In genomic region chr17:12750591-12751170, GRCm38 (mm10) we compare ENCODE assay signal across 9 mouse cellular contexts. TPM values are rescaled to one million over a fixed set of nuclear protein-coding genes. Genes with fewer than 3 reads are reported as not detected.
DNase-seq lines count a peak whose midpoint lies in the region; ATAC-seq and TF ChIP-seq lines count a peak whose summit lies in the region.
"Had no signal": no experiment of that assay in that cellular context is flagged by ENCODE, and none has a peak within 500 bp of the region (broad histone marks: within the 10 kb centered on the region; RNA-seq: fewer than 3 reads in every experiment).

No protein-coding gene starts in this region.

- no peak overlapping the region for H3K4me3 ChIP-seq in kidney, adult 2 months (ENCODE audit: insufficient read depth, low read depth, low read length)
- no peak overlapping the region for H3K4me3 ChIP-seq in embryonic facial prominence, embryonic 14.5 days (ENCODE audit: low read depth, low read length)
- no peak overlapping the region for H3K4me3 ChIP-seq in limb, embryonic 14.5 days (replicated peaks; ENCODE audit: low read length)
- H3K4me3 ChIP-seq: midbrain, embryonic 15.5 days had no signal

- no peaks in the 10 kb centered on the region for H3K36me3 ChIP-seq in kidney, adult 2 months (ENCODE audit: control insufficient read depth, insufficient read depth, low read length)
- peaks cover 37% of the 10 kb centered on the region for H3K36me3 ChIP-seq in embryonic facial prominence, embryonic 14.5 days (ENCODE audit: control insufficient read depth, insufficient read depth, low read length)
- H3K36me3 ChIP-seq in limb, embryonic 14.5 days (ENCODE audit: control insufficient read depth, insufficient read depth, low read length) = peaks cover 34% of the 10 kb centered on the region
- H3K36me3 ChIP-seq: midbrain, embryonic 15.5 days had no signal

- DNase-seq in kidney, adult 2 months = no peak
- DNase-seq in kidney, adult 11 months = no peak
- DNase-seq in embryonic facial prominence, embryonic 14.5 days (ENCODE audit: low spot score) = no peak
- no peak for DNase-seq in limb, embryonic 14.5 days (ENCODE audit: low spot score)
- no peak for DNase-seq in frontal cortex, adult 2 months (ENCODE audit: extremely low spot score in 1 of 2, low spot score in 1 of 2)
- DNase-seq in adrenal gland, postnatal 25 days = no peak

- no peaks in the 10 kb centered on the region for H3K9me3 ChIP-seq in embryonic facial prominence, embryonic 14.5 days (ENCODE audit: control insufficient read depth, low read length)
- no peaks in the 10 kb centered on the region for H3K9me3 ChIP-seq in limb, embryonic 14.5 days (ENCODE audit: control insufficient read depth, low read length)
- H3K9me3 ChIP-seq: midbrain, embryonic 15.5 days had no signal

- no peak for TF ChIP-seq POLR2A in kidney, adult 2 months (IDR thresholded peaks at IDR 0.05; ENCODE audit: low read depth, low read length)
- TF ChIP-seq POLR2A in limb, embryonic 14.5 days (IDR thresholded peaks at IDR 0.05; ENCODE audit: borderline replicate concordance, extremely low read depth, insufficient read depth, insufficient read length) = no peak

- peak; percentile 54 for ATAC-seq in CD4-positive, CD25-positive, alpha-beta regulatory T cell, adult 4 months
- no peak for ATAC-seq in embryonic facial prominence, embryonic 14.5 days (ENCODE audit: low read depth)
- no peak; the same call in 1 of the 2 replicates for ATAC-seq in limb, embryonic 14.5 days (ENCODE audit: low FRiP score, low read depth)
- ATAC-seq: midbrain, embryonic 15.5 days had no signal

- H3K27ac ChIP-seq in kidney, adult 2 months (ENCODE audit: insufficient read depth, low read depth, low read length) = peak overlapping the region; percentile 49; the same call in 1 of the 2 replicates
- H3K27ac ChIP-seq in embryonic facial prominence, embryonic 14.5 days (replicated peaks; ENCODE audit: low read depth, low read length) = peak overlapping the region; percentile 61
- H3K27ac ChIP-seq in limb, embryonic 14.5 days (replicated peaks; ENCODE audit: low read depth, low read length) = peak overlapping the region; percentile 49
- H3K27ac ChIP-seq: midbrain, embryonic 15.5 days had no signal

- peaks cover 17% of the 10 kb centered on the region for H3K4me1 ChIP-seq in kidney, adult 2 months (ENCODE audit: control insufficient read depth, insufficient read depth, low read length)
- H3K4me1 ChIP-seq in embryonic facial prominence, embryonic 14.5 days (ENCODE audit: control insufficient read depth, insufficient read depth, low read length) = peaks cover 67% of the 10 kb centered on the region
- H3K4me1 ChIP-seq in limb, embryonic 14.5 days (ENCODE audit: control insufficient read depth, insufficient read depth, low read length) = peaks cover 59% of the 10 kb centered on the region

- H3K27me3 ChIP-seq in kidney, adult 2 months (replicated peaks; ENCODE audit: control insufficient read depth, insufficient read depth, low read length) = no peaks in the 10 kb centered on the region
- H3K27me3 ChIP-seq in embryonic facial prominence, embryonic 14.5 days (replicated peaks; ENCODE audit: control insufficient read depth, insufficient read depth, low read length) = no peaks in the 10 kb centered on the region
- H3K27me3 ChIP-seq in limb, embryonic 14.5 days (ENCODE audit: control insufficient read depth, insufficient read depth, low read length) = no peaks in the 10 kb centered on the region
- H3K27me3 ChIP-seq: midbrain, embryonic 15.5 days; Patski had no signal

- H3K4me2 ChIP-seq in embryonic facial prominence, embryonic 14.5 days (ENCODE audit: low read depth, low read length) = peak overlapping the region; percentile 16
- H3K4me2 ChIP-seq in limb, embryonic 14.5 days (replicated peaks; ENCODE audit: low read depth, low read length, severe bottlenecking) = peak overlapping the region; percentile 15; the same call in 1 of the 2 replicates
- H3K4me2 ChIP-seq: midbrain, embryonic 15.5 days had no signal

- no peak for TF ChIP-seq CTCF in kidney, adult 2 months (conservative IDR thresholded peaks at IDR 0.05; ENCODE audit: insufficient read depth, insufficient read length, low read depth, low read length)

- H3K9ac ChIP-seq in embryonic facial prominence, embryonic 14.5 days (ENCODE audit: low read depth, low read length) = no peak overlapping the region
- H3K9ac ChIP-seq in limb, embryonic 14.5 days (ENCODE audit: low read depth, low read length, severe bottlenecking) = no peak overlapping the region
- H3K9ac ChIP-seq: midbrain, embryonic 15.5 days had no signal

- 64% methylated on average over 9 of the region's 9 CpGs for WGBS in kidney, adult 2 months
- WGBS in embryonic facial prominence, embryonic 14.5 days = 19% methylated on average over 9 of the region's 9 CpGs
- WGBS in limb, embryonic 14.5 days = 15% methylated on average over 9 of the region's 9 CpGs

RNA-seq across cellular contexts. Expression of gene Igf2r, which starts 18.8 kb away (rescaled TPM):
- 24.8 and 27.0 TPM in 2 replicates for polyA plus RNA-seq in kidney, adult 2 months (2012; rRNA removed)
- polyA plus RNA-seq in CD4-positive, CD25-positive, alpha-beta regulatory T cell, adult 4 months (2017; shearing (Covaris generic)) = 10 to 100 TPM; 45.2 to 46.1 TPM
- 66.0 and 67.5 TPM in 2 replicates for polyA plus RNA-seq in embryonic facial prominence, embryonic 14.5 days (2014; fragmentation: Nextera tagmentation; extraction: Ambion mirVana)
- polyA plus RNA-seq in limb, embryonic 14.5 days (2012; rRNA removed) = 97.3 and 99.6 TPM in 2 replicates
- polyA plus RNA-seq in limb, embryonic 14.5 days (2014; fragmentation: Nextera tagmentation; extraction: Ambion mirVana) = 60.6 and 62.4 TPM in 2 replicates
- polyA plus RNA-seq in frontal cortex, adult 2 months (2012; rRNA removed) = 12.7 and 14.8 TPM in 2 replicates
- 84.5 and 84.9 TPM in 2 replicates for total RNA-seq in adrenal gland, postnatal 25 days (2021)
